Mouse (Mus musculus): ENCODE measurements around the gene Hmgb4.

Hmgb4 gene

GRCm38 (mm10) chr4:128224453-128224852 lies 36.3 kb downstream of the Hmgb4 start:
- DNase-seq (ENCODE audit: low spot score) = no peak

- no peak for DNase-seq (ENCODE audit: low spot score)
Observed at GRCm38 (mm10) chr4:128217991-128218595, 42.7 kb downstream of the Hmgb4 start.

Data from testis, postnatal 10 days (tissue).